Mouse (Mus musculus): ENCODE measurements around the gene Gm17387. TPM values are rescaled to one million over a fixed set of nuclear protein-coding genes. Genes with fewer than 3 reads are reported as not detected.

Gene Gm17387
- total RNA-seq, 1 experiment = not detected

DNA sequence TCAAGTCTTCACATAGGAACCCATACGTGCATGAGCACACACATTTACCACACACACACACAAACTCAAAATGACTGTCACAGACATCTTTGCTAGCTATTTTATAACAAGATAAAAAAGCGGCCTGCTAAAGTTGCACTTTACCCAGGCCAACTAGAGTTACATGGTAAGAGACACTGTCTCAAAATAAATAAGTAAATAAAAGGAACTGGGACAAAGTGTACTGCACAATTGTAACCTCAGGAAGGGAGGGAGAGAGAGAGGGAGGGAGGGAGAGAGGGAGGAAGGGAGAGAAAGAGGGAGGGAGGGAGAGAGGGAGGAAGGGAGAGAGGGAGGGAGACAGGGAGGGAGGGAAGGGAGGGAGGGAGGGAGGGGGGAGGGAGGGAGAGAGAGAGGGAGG is 23.5 kb downstream of the Gm17387 start:
- TF ChIP-seq ZC3H11A (IDR thresholded peaks at IDR 0.05; ENCODE audit: borderline replicate concordance, low read depth, low read length) (no peak), ZNF384 (IDR thresholded peaks at IDR 0.05; ENCODE audit: low read depth, low read length) (no peak), CHD2 (IDR thresholded peaks at IDR 0.05; ENCODE audit: low read depth, low read length) (no peak), MAFK (IDR thresholded peaks at IDR 0.05; ENCODE audit: insufficient read depth, low read depth, low read length) (no peak), HCFC1 (IDR thresholded peaks at IDR 0.05; ENCODE audit: borderline replicate concordance, insufficient read depth, low read length) (no peak)
- in situ Hi-C loops (cut with MboI; ENCODE audit: low sequenced_read_pairs in 2 of 2, unreplicated experiment in 2 of 2) = loop anchor here (5.0 to 25.0 kb wide), 2 partner anchors 210 to 215 kb away; partner anchors contain the start of genes Odf3 (in 1 of the 2), Scgb1c1 (in 1 of the 2) and Urah (in 1 of the 2)
- Histone ChIP-seq H3K9ac (ENCODE audit: insufficient read depth, low read depth, low read length, poor library complexity, severe bottlenecking) (no peak overlapping the region), H3K27ac (ENCODE audit: insufficient read depth, low read depth, low read length, poor library complexity, severe bottlenecking) (no peak overlapping the region), H3K9me3 (ENCODE audit: control insufficient read depth, insufficient read depth, low read depth, low read length) (no peaks in the 10 kb centered on the region), H3K36me3 (ENCODE audit: control insufficient read depth, insufficient read depth, low read length, poor library complexity, severe bottlenecking) (no peaks in the 10 kb centered on the region), H3K4me3 (ENCODE audit: insufficient read depth in 1 of 2, low read depth in 1 of 2, low read length in 2 of 2, poor library complexity in 1 of 2, severe bottlenecking in 1 of 2) (no peak overlapping the region), H3K4me1 (ENCODE audit: control insufficient read depth in 2 of 2, insufficient read depth in 2 of 2, low read length in 2 of 2, poor library complexity in 1 of 2) (peaks cover 5 to 15% of the 10 kb centered on the region in 2 experiments)
- no peak for DNase-seq (ENCODE audit: low read depth, low spot score)

- H3K36me3 ChIP-seq (ENCODE audit: control insufficient read depth, insufficient read depth, low read length, poor library complexity, severe bottlenecking) = no peaks in the 10 kb centered on the region
- in situ Hi-C loops (cut with MboI; ENCODE audit: low sequenced_read_pairs in 2 of 2, unreplicated experiment in 2 of 2) = loop anchor here in 1 of 2 experiments (25.0 kb wide), 1 partner anchor 218 kb away; the partner anchor contains the start of genes Odf3, Scgb1c1 and Urah
Measured at GRCm38 (mm10) chr7:141055785-141056184, 26.9 kb downstream of the Gm17387 start.

DNA sequence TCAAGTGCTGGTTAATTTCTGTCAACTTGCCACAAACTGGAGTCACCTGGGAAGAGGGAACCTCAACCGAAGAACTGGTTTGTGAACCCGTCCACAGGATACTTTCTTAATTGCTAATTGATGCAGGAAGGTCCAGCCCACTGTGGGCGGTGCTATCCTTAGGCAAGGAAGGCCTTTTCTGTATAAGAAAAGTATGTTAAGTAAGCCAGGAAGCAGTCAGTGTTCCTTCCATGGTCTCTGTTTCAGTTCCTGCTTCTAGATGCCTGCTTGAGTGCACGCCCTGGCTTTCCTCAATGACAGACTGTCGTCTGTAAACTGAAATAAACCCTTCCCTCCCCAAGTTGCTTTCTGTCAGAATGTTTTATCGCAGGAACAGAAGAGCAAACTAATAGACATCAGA is 28.0 kb downstream of the Gm17387 start:
- Histone ChIP-seq H3K36me3 (ENCODE audit: control insufficient read depth, insufficient read depth, low read length, poor library complexity, severe bottlenecking) (no peaks in the 10 kb centered on the region), H3K4me1 (ENCODE audit: control insufficient read depth in 2 of 2, insufficient read depth in 2 of 2, low read length in 2 of 2, poor library complexity in 1 of 2) (peaks cover 3 to 10% of the 10 kb centered on the region in 2 experiments), H3K9me3 (ENCODE audit: control insufficient read depth, insufficient read depth, low read depth, low read length) (no peaks in the 10 kb centered on the region), H3K9ac (ENCODE audit: insufficient read depth, low read depth, low read length, poor library complexity, severe bottlenecking) (no peak overlapping the region), H3K27ac (ENCODE audit: insufficient read depth, low read depth, low read length, poor library complexity, severe bottlenecking) (no peak overlapping the region), H3K4me3 (ENCODE audit: insufficient read depth in 1 of 2, low read depth in 1 of 2, low read length in 2 of 2, poor library complexity in 1 of 2, severe bottlenecking in 1 of 2) (no peak overlapping the region)
- in situ Hi-C loops (cut with MboI; ENCODE audit: low sequenced_read_pairs in 2 of 2, unreplicated experiment in 2 of 2) = loop anchor here in 1 of 2 experiments (25.0 kb wide), 1 partner anchor 220 kb away; the partner anchor contains the start of genes Odf3, Scgb1c1 and Urah
- TF ChIP-seq ZNF384 (IDR thresholded peaks at IDR 0.05; ENCODE audit: low read depth, low read length) = no peak
- TF ChIP-seq MAFK (IDR thresholded peaks at IDR 0.05; ENCODE audit: insufficient read depth, low read depth, low read length) = no peak
- TF ChIP-seq ZC3H11A (IDR thresholded peaks at IDR 0.05; ENCODE audit: borderline replicate concordance, low read depth, low read length) = no peak
- no peak for TF ChIP-seq HCFC1 (IDR thresholded peaks at IDR 0.05; ENCODE audit: borderline replicate concordance, insufficient read depth, low read length)
- TF ChIP-seq CHD2 (IDR thresholded peaks at IDR 0.05; ENCODE audit: low read depth, low read length) = no peak
- DNase-seq (ENCODE audit: low read depth, low spot score) = no peak

More at GRCm38 (mm10) chr7:141055785-141056184, 26.9 kb downstream of the Gm17387 start:
- no peak overlapping the region for H3K9ac ChIP-seq (ENCODE audit: insufficient read depth, low read depth, low read length, poor library complexity, severe bottlenecking)
- H3K27ac ChIP-seq (ENCODE audit: insufficient read depth, low read depth, low read length, poor library complexity, severe bottlenecking) = no peak overlapping the region
- no peaks in the 10 kb centered on the region for H3K9me3 ChIP-seq (ENCODE audit: control insufficient read depth, insufficient read depth, low read depth, low read length)
- TF ChIP-seq ZC3H11A (IDR thresholded peaks at IDR 0.05; ENCODE audit: borderline replicate concordance, low read depth, low read length) (0 out of 2 replicates have a peak, but pooled peaks have one; percentile 6), MAFK (IDR thresholded peaks at IDR 0.05; ENCODE audit: insufficient read depth, low read depth, low read length) (no peak), ZNF384 (IDR thresholded peaks at IDR 0.05; ENCODE audit: low read depth, low read length) (no peak)
- peaks cover 8 to 9% of the 10 kb centered on the region in 2 experiments for H3K4me1 ChIP-seq (ENCODE audit: control insufficient read depth in 2 of 2, insufficient read depth in 2 of 2, low read length in 2 of 2, poor library complexity in 1 of 2)
- DNase-seq (ENCODE audit: low read depth, low spot score) = no peak
- H3K4me3 ChIP-seq (ENCODE audit: insufficient read depth in 1 of 2, low read depth in 1 of 2, low read length in 2 of 2, poor library complexity in 1 of 2, severe bottlenecking in 1 of 2) = no peak overlapping the region

DNA sequence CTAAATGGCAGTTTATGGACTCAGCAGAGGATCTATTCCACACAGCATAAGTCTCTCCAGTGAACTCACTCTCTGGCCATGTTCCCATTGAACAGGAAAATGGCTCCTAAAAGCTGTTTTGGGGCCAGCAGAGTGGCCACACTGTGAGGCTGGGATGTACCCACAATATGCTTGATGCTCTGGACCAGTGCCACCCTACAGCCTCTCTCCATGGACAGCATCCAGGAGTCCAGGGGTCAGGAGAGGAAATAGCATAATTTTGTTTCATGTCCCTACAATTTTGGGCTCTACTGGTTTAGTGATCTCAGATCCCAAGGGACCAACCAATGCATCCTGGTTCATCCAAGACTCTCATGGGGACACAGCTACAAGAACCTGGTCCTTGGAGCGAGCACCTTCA is 28.6 kb downstream of the Gm17387 start:
- H3K9ac ChIP-seq (ENCODE audit: insufficient read depth, low read depth, low read length, poor library complexity, severe bottlenecking) = no peak overlapping the region
- no peak overlapping the region for H3K4me3 ChIP-seq (ENCODE audit: insufficient read depth in 1 of 2, low read depth in 1 of 2, low read length in 2 of 2, poor library complexity in 1 of 2, severe bottlenecking in 1 of 2)
- in situ Hi-C loops (cut with MboI; ENCODE audit: low sequenced_read_pairs in 2 of 2, unreplicated experiment in 2 of 2) = loop anchor here in 1 of 2 experiments (25.0 kb wide), 1 partner anchor 220 kb away; the partner anchor contains the start of genes Odf3, Scgb1c1 and Urah
- H3K4me1 ChIP-seq (ENCODE audit: control insufficient read depth in 2 of 2, insufficient read depth in 2 of 2, low read length in 2 of 2, poor library complexity in 1 of 2) = peaks cover 6 to 12% of the 10 kb centered on the region in 2 experiments
- TF ChIP-seq ZNF384 (IDR thresholded peaks at IDR 0.05; ENCODE audit: low read depth, low read length) (no peak), MAFK (IDR thresholded peaks at IDR 0.05; ENCODE audit: insufficient read depth, low read depth, low read length) (no peak), ZC3H11A (IDR thresholded peaks at IDR 0.05; ENCODE audit: borderline replicate concordance, low read depth, low read length) (no peak), HCFC1 (IDR thresholded peaks at IDR 0.05; ENCODE audit: borderline replicate concordance, insufficient read depth, low read length) (no peak), CHD2 (IDR thresholded peaks at IDR 0.05; ENCODE audit: low read depth, low read length) (no peak)
- H3K36me3 ChIP-seq (ENCODE audit: control insufficient read depth, insufficient read depth, low read length, poor library complexity, severe bottlenecking) = peaks cover under 1% of the 10 kb centered on the region; the same call in 1 of the 2 replicates
- DNase-seq (ENCODE audit: low read depth, low spot score) = no peak
- no peaks in the 10 kb centered on the region for H3K9me3 ChIP-seq (ENCODE audit: control insufficient read depth, insufficient read depth, low read depth, low read length)
- no peak overlapping the region for H3K27ac ChIP-seq (ENCODE audit: insufficient read depth, low read depth, low read length, poor library complexity, severe bottlenecking)

Data from ES-E14 (cell line).